Mouse (Mus musculus): ENCODE measurements around the gene Dnajb8. TPM values are rescaled to one million over a fixed set of nuclear protein-coding genes. Genes with fewer than 3 reads are reported as not detected.

The Dnajb8 gene
- not detected in 2 replicates for polyA plus RNA-seq (2015; fragmentation: Nextera tagmentation; extraction: Ambion mirVana)

DNA sequence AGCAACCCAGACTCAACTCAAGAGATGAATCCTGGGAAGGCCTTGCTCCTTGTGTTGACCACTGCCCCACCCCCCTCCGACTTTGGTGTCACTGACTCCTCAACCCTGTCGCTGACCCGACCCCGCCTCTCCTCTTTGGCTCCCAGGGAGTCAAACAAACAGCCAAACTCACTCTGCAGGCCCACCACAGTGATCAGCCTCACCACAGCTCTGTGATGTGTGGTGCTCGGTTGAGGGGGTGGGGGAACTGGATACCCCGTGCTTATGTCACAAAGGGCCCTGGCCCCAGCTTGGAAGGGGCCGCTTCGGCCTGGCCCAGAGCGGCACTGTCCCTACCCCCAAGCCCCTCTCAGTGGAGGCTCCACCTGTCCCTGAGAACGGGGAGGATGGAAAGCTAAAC, at the start of gene Dnajb8:
Gene Dnajb8 (plus strand): TSS at position 301 of the 400 bp plus-strand sequence.
- no peak within 1 kb of the TSS for H3K4me3 ChIP-seq
- H3K36me3 ChIP-seq: no peaks in the 10 kb centered on the region
- H3K27ac ChIP-seq (replicated peaks): no peak within 1 kb of the TSS
- 0 out of 2 replicates have a peak, but pooled peaks cover 4% of the 10 kb centered on the region for H3K4me1 ChIP-seq (replicated peaks)
- 51% methylated on average over 10 of the region's 10 CpGs for WGBS
- no peak for ATAC-seq (ENCODE audit: low FRiP score, low read depth)
- no peaks in the 10 kb centered on the region for H3K9me3 ChIP-seq
- H3K4me2 ChIP-seq: no peak within 1 kb of the TSS
- H3K27me3 ChIP-seq: no peaks in the 10 kb centered on the region
- no peak within 1 kb of the TSS for H3K9ac ChIP-seq

GRCm38 (mm10) chr6:88174191-88174590, 47.9 kb upstream of the Dnajb8 start:
- H3K27ac ChIP-seq (replicated peaks): no peak overlapping the region
- H3K9ac ChIP-seq: no peak overlapping the region
- no peaks in the 10 kb centered on the region for H3K9me3 ChIP-seq
- ATAC-seq (ENCODE audit: low FRiP score, low read depth): no peak
- WGBS: 96% methylated on average over 3 of the region's 3 CpGs
- H3K4me1 ChIP-seq (replicated peaks): no peaks in the 10 kb centered on the region
- no peak overlapping the region for H3K4me2 ChIP-seq
- no peak overlapping the region for H3K4me3 ChIP-seq
- no peaks in the 10 kb centered on the region; the same call in 1 of the 2 replicates for H3K27me3 ChIP-seq
- no peaks in the 10 kb centered on the region for H3K36me3 ChIP-seq

DNA sequence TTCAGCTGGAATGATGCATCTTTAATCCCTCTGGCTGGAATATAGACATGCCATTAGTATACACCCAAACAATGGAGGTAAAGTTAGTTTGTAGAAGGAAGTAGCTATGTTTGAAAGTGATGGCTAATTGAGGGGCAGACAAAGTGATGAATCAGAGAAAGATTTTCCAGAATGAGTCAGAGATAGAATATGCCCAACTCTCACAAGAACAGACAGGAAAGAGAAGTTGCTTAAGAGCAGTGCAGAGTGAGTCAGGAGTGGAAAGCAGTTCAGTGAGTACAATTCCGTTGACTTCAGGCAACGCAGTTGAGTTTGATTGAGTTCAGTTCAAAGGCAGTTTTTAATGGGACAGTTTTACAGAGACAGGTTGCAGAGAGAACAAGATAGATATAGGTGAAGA, 47.4 kb upstream of the Dnajb8 start:
- no peaks in the 10 kb centered on the region for H3K4me1 ChIP-seq (replicated peaks)
- no peak overlapping the region for H3K4me3 ChIP-seq
- H3K9me3 ChIP-seq: no peaks in the 10 kb centered on the region
- WGBS: 92% methylated on average over 2 of the region's 2 CpGs
- no peaks in the 10 kb centered on the region; the same call in 1 of the 2 replicates for H3K27me3 ChIP-seq
- H3K36me3 ChIP-seq: no peaks in the 10 kb centered on the region
- H3K9ac ChIP-seq: no peak overlapping the region
- H3K4me2 ChIP-seq: no peak overlapping the region
- no peak for ATAC-seq (ENCODE audit: low FRiP score, low read depth)
- H3K27ac ChIP-seq (replicated peaks): no peak overlapping the region

GRCm38 (mm10) chr6:88184671-88185070, 37.4 kb upstream of the Dnajb8 start:
- H3K27me3 ChIP-seq: peaks cover 25% of the 10 kb centered on the region
- no peak overlapping the region for H3K27ac ChIP-seq (replicated peaks)
- 77% methylated on average over 4 of the region's 4 CpGs for WGBS
- H3K4me2 ChIP-seq: no peak overlapping the region
- ATAC-seq (ENCODE audit: low FRiP score, low read depth): no peak
- no peaks in the 10 kb centered on the region for H3K36me3 ChIP-seq
- no peak overlapping the region for H3K4me3 ChIP-seq
- peaks cover 8% of the 10 kb centered on the region for H3K4me1 ChIP-seq (replicated peaks)
- H3K9me3 ChIP-seq: no peaks in the 10 kb centered on the region
- no peak overlapping the region for H3K9ac ChIP-seq

- H3K27ac ChIP-seq (replicated peaks): no peak overlapping the region
- H3K4me2 ChIP-seq: no peak overlapping the region
- H3K9me3 ChIP-seq: no peaks in the 10 kb centered on the region
- no peak overlapping the region for H3K4me3 ChIP-seq
- 81% methylated on average over 6 of the region's 6 CpGs for WGBS
- H3K4me1 ChIP-seq (replicated peaks): peaks cover 21% of the 10 kb centered on the region
- no peaks in the 10 kb centered on the region for H3K36me3 ChIP-seq
- H3K27me3 ChIP-seq: peaks cover 59% of the 10 kb centered on the region
- no peak overlapping the region for H3K9ac ChIP-seq
- no peak for ATAC-seq (ENCODE audit: low FRiP score, low read depth)
Observed at GRCm38 (mm10) chr6:88188148-88188547, 33.9 kb upstream of the Dnajb8 start.

GRCm38 (mm10) chr6:88189312-88190042, 32.6 kb upstream of the Dnajb8 start:
- H3K9ac ChIP-seq: peak overlapping the region; percentile 18
- H3K4me1 ChIP-seq (replicated peaks): peaks cover 32% of the 10 kb centered on the region
- H3K36me3 ChIP-seq: no peaks in the 10 kb centered on the region
- 0 out of 2 replicates have a peak overlapping the region, but pooled peaks have one; percentile 9 for H3K27ac ChIP-seq (replicated peaks)
- no peaks in the 10 kb centered on the region for H3K9me3 ChIP-seq
- WGBS: under 1% methylated on average over 56 of the region's 56 CpGs
- peak; percentile 82 for ATAC-seq (ENCODE audit: low FRiP score, low read depth)
- H3K4me3 ChIP-seq: peak overlapping the region; percentile 52
- H3K27me3 ChIP-seq: peaks cover 65% of the 10 kb centered on the region
- H3K4me2 ChIP-seq: peak overlapping the region; percentile 87

GRCm38 (mm10) chr6:88190043-88190309, 32.1 kb upstream of the Dnajb8 start:
- H3K9me3 ChIP-seq: no peaks in the 10 kb centered on the region
- H3K27me3 ChIP-seq: peaks cover 68% of the 10 kb centered on the region
- H3K4me2 ChIP-seq: peak overlapping the region; percentile 87
- H3K4me1 ChIP-seq (replicated peaks): peaks cover 32% of the 10 kb centered on the region
- 2% methylated on average over 13 of the region's 13 CpGs for WGBS
- peak overlapping the region; percentile 18 for H3K9ac ChIP-seq
- 0 out of 2 replicates have a peak overlapping the region, but pooled peaks have one; percentile 9 for H3K27ac ChIP-seq (replicated peaks)
- no peak for ATAC-seq (ENCODE audit: low FRiP score, low read depth)
- no peaks in the 10 kb centered on the region for H3K36me3 ChIP-seq
- H3K4me3 ChIP-seq: peak overlapping the region; percentile 52

DNA sequence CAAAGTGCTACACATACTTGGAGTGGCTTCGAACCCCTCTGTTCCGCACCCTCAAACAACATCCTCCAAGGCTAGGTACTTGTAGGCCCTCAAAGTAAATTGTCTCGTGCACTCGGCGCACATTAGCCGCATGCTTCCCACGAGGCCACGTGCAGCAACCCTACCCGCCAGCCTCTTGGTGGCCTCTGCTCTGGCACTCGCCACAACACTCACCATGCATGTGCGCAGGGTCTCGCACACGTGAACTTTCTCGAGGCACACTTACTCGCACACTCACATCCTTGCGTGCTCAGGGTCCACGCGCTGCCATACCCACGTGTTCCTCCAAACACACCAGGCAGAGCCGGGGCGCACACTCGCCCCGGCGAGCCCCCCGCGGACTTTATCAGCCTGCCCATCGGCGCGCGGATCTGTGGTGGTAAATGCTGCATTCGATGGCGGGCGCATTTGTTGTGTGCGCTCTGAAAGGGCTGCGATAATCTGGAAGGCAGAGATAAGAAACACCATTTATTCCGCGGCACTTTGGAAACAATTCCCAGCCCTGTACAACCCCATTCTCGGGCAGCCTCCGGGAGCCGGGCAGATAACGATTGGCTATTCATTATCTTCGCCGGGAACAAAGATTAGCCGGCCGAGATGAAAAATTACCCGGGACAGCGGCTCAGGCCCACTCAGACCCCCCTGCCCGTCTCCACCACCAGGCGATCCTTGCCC, 31.6 kb upstream of the Dnajb8 start:
- Histone ChIP-seq H3K4me3 (peak overlapping the region; percentile 52), H3K36me3 (no peaks in the 10 kb centered on the region), H3K9ac (no peak overlapping the region), H3K4me1 (replicated peaks) (peaks cover 32% of the 10 kb centered on the region), H3K27me3 (peaks cover 73% of the 10 kb centered on the region), H3K27ac (replicated peaks) (no peak overlapping the region), H3K4me2 (peak overlapping the region; percentile 87), H3K9me3 (no peaks in the 10 kb centered on the region)
- 2% methylated on average over 49 of the region's 49 CpGs for WGBS
- peak; percentile 2; the same call in 1 of the 2 replicates for ATAC-seq (ENCODE audit: low FRiP score, low read depth)

GRCm38 (mm10) chr6:88191024-88191365, 31.1 kb upstream of the Dnajb8 start:
- H3K27me3 ChIP-seq: peaks cover 78% of the 10 kb centered on the region
- no peaks in the 10 kb centered on the region for H3K9me3 ChIP-seq
- H3K4me3 ChIP-seq: no peak overlapping the region
- 26% methylated on average over 6 of the region's 6 CpGs for WGBS
- H3K4me1 ChIP-seq (replicated peaks): peaks cover 32% of the 10 kb centered on the region
- H3K27ac ChIP-seq (replicated peaks): no peak overlapping the region
- H3K36me3 ChIP-seq: no peaks in the 10 kb centered on the region
- no peak overlapping the region; the same call in 1 of the 2 replicates for H3K4me2 ChIP-seq
- no peak for ATAC-seq (ENCODE audit: low FRiP score, low read depth)
- H3K9ac ChIP-seq: no peak overlapping the region

DNA sequence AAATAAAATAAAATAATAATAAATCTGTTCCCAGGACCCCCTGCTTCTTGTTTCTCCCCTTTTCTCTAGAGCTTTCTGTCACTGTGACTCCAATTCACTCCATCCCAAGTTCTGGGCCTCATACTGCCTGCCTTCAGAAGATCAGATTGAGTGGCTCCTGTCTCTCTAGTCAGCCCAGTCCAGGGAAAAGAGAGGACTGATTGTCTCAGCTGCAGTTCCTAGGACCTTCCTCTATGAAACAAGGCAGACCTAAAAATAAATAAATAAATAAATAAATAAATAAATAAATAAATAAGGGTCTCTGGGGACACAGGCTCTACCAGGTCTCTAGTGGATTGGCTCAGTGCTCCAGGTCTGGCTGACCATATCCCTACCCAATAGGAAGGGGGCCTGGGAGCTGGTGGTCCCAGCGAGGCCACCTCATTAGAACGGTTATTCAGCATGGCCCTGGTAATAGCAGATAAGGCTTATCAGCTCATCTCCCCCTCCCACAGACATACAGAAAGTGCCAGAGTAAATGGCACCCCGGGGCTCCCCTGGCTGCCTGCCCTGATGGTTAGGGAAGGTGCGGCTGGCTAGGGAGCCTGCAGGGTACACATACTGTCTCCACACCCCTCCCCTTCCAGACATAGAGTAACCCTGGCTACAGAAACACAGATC, 30.5 kb upstream of the Dnajb8 start:
- 16% methylated on average over 4 of the region's 4 CpGs for WGBS
- no peak overlapping the region for H3K27ac ChIP-seq (replicated peaks)
- no peak for ATAC-seq (ENCODE audit: low FRiP score, low read depth)

GRCm38 (mm10) chr6:88192756-88193155, 29.3 kb upstream of the Dnajb8 start:
- Histone ChIP-seq H3K27ac (replicated peaks) (no peak overlapping the region), H3K36me3 (no peaks in the 10 kb centered on the region), H3K4me2 (no peak overlapping the region), H3K4me3 (no peak overlapping the region), H3K4me1 (replicated peaks) (peaks cover 46% of the 10 kb centered on the region), H3K27me3 (peaks cover 84% of the 10 kb centered on the region), H3K9me3 (no peaks in the 10 kb centered on the region), H3K9ac (no peak overlapping the region)
- 13% methylated on average over 8 of the region's 8 CpGs for WGBS
- ATAC-seq (ENCODE audit: low FRiP score, low read depth): no peak

More for the DNA sequence above, 30.5 kb upstream of the Dnajb8 start:
- Histone ChIP-seq H3K36me3 (no peaks in the 10 kb centered on the region), H3K4me1 (replicated peaks) (peaks cover 35% of the 10 kb centered on the region), H3K4me3 (no peak overlapping the region), H3K9ac (no peak overlapping the region), H3K4me2 (no peak overlapping the region), H3K9me3 (no peaks in the 10 kb centered on the region), H3K27me3 (peaks cover 84% of the 10 kb centered on the region)
